Mouse (Mus musculus): ENCODE measurements around the gene Baiap2. TPM values are rescaled to one million over a fixed set of nuclear protein-coding genes. Genes with fewer than 3 reads are reported as not detected.

Gene Baiap2
- total and polyA plus RNA-seq, 2 experiments from 2014 or later = 18.0 to 32.7 TPM

- WGBS = 95% methylated on average over 1 of the region's 1 CpGs
- DNase-seq (ENCODE audit: low spot score) = no peak
- 0 out of 2 replicates have a peak, but pooled peaks cover 4% of the 10 kb centered on the region for H3K27me3 ChIP-seq (ENCODE audit: insufficient read depth, low read length)
Observed at GRCm38 (mm10) chr11:119947426-119947825, 4.9 kb downstream of the Baiap2 start.

GRCm38 (mm10) chr11:119947897-119948296 is 5.3 kb downstream of the Baiap2 start:
- TF ChIP-seq CTCF (IDR thresholded peaks at IDR 0.05) = peak; percentile 49; the same call in 1 of the 2 replicates
- Histone ChIP-seq H3K4me3 (ENCODE audit: low read depth, low read length) (no peak overlapping the region), H3K9ac (replicated peaks; ENCODE audit: low read length, poor library complexity, severe bottlenecking) (no peak overlapping the region), H3K36me3 (ENCODE audit: insufficient read depth, low read length) (no peaks in the 10 kb centered on the region), H3K4me2 (ENCODE audit: low read depth, low read length, poor library complexity, severe bottlenecking) (no peak overlapping the region), H3K27ac (ENCODE audit: low read depth, low read length) (no peak overlapping the region), H3K4me1 (ENCODE audit: insufficient read depth, low read length) (no peaks in the 10 kb centered on the region), H3K9me3 (ENCODE audit: low read length) (no peaks in the 10 kb centered on the region), H3K27me3 (ENCODE audit: insufficient read depth, low read length) (0 out of 2 replicates have a peak, but pooled peaks cover 4% of the 10 kb centered on the region)
- DNase-seq (ENCODE audit: low spot score) (no peak), ATAC-seq (ENCODE audit: low FRiP score) (no peak)
- WGBS = 73% methylated on average over 2 of the region's 2 CpGs

More at GRCm38 (mm10) chr11:119947426-119947825, 4.9 kb downstream of the Baiap2 start:
- no peak for TF ChIP-seq CTCF (IDR thresholded peaks at IDR 0.05)
- no peaks in the 10 kb centered on the region for H3K4me1 ChIP-seq (ENCODE audit: insufficient read depth, low read length)
- no peak overlapping the region for H3K27ac ChIP-seq (ENCODE audit: low read depth, low read length)
- H3K36me3 ChIP-seq (ENCODE audit: insufficient read depth, low read length) = no peaks in the 10 kb centered on the region
- H3K4me2 ChIP-seq (ENCODE audit: low read depth, low read length, poor library complexity, severe bottlenecking) = no peak overlapping the region
- H3K9ac ChIP-seq (replicated peaks; ENCODE audit: low read length, poor library complexity, severe bottlenecking) = no peak overlapping the region
- ATAC-seq (ENCODE audit: low FRiP score) = no peak
- H3K4me3 ChIP-seq (ENCODE audit: low read depth, low read length) = no peak overlapping the region
- H3K9me3 ChIP-seq (ENCODE audit: low read length) = no peaks in the 10 kb centered on the region

GRCm38 (mm10) chr11:119948305-119948704 is 5.7 kb downstream of the Baiap2 start:
- H3K27ac ChIP-seq (ENCODE audit: low read depth, low read length) = no peak overlapping the region
- no peak for ATAC-seq (ENCODE audit: low FRiP score)
- 70% methylated on average over 4 of the region's 4 CpGs for WGBS

GRCm38 (mm10) chr11:119948803-119949202 is 6.2 kb downstream of the Baiap2 start:
- H3K9ac ChIP-seq (replicated peaks; ENCODE audit: low read length, poor library complexity, severe bottlenecking) = no peak overlapping the region
- no peak for ATAC-seq (ENCODE audit: low FRiP score)
- H3K4me2 ChIP-seq (ENCODE audit: low read depth, low read length, poor library complexity, severe bottlenecking) = no peak overlapping the region
- H3K4me3 ChIP-seq (ENCODE audit: low read depth, low read length) = no peak overlapping the region
- H3K4me1 ChIP-seq (ENCODE audit: insufficient read depth, low read length) = 0 out of 2 replicates have a peak, but pooled peaks cover 4% of the 10 kb centered on the region
- no peak for DNase-seq (ENCODE audit: low spot score)
- H3K27ac ChIP-seq (ENCODE audit: low read depth, low read length) = no peak overlapping the region
- 80% methylated on average over 2 of the region's 2 CpGs for WGBS
- TF ChIP-seq CTCF (IDR thresholded peaks at IDR 0.05) = no peak
- 0 out of 2 replicates have a peak, but pooled peaks cover 4% of the 10 kb centered on the region for H3K27me3 ChIP-seq (ENCODE audit: insufficient read depth, low read length)
- no peaks in the 10 kb centered on the region for H3K36me3 ChIP-seq (ENCODE audit: insufficient read depth, low read length)
- H3K9me3 ChIP-seq (ENCODE audit: low read length) = no peaks in the 10 kb centered on the region

More at GRCm38 (mm10) chr11:119948305-119948704, 5.7 kb downstream of the Baiap2 start:
- no peak overlapping the region for H3K4me2 ChIP-seq (ENCODE audit: low read depth, low read length, poor library complexity, severe bottlenecking)
- H3K9ac ChIP-seq (replicated peaks; ENCODE audit: low read length, poor library complexity, severe bottlenecking) = no peak overlapping the region
- H3K4me1 ChIP-seq (ENCODE audit: insufficient read depth, low read length) = 0 out of 2 replicates have a peak, but pooled peaks cover 2% of the 10 kb centered on the region
- H3K9me3 ChIP-seq (ENCODE audit: low read length) = no peaks in the 10 kb centered on the region
- no peaks in the 10 kb centered on the region for H3K36me3 ChIP-seq (ENCODE audit: insufficient read depth, low read length)
- no peak for TF ChIP-seq CTCF (IDR thresholded peaks at IDR 0.05)
- no peak overlapping the region for H3K4me3 ChIP-seq (ENCODE audit: low read depth, low read length)
- 0 out of 2 replicates have a peak, but pooled peaks cover 4% of the 10 kb centered on the region for H3K27me3 ChIP-seq (ENCODE audit: insufficient read depth, low read length)
- no peak for DNase-seq (ENCODE audit: low spot score)

- no peaks in the 10 kb centered on the region for H3K9me3 ChIP-seq (ENCODE audit: low read length)
- no peak for ATAC-seq (ENCODE audit: low FRiP score)
- no peak for TF ChIP-seq CTCF (IDR thresholded peaks at IDR 0.05)
- no peak overlapping the region for H3K27ac ChIP-seq (ENCODE audit: low read depth, low read length)
- H3K36me3 ChIP-seq (ENCODE audit: insufficient read depth, low read length) = no peaks in the 10 kb centered on the region
- H3K4me2 ChIP-seq (ENCODE audit: low read depth, low read length, poor library complexity, severe bottlenecking) = no peak overlapping the region
- 0 out of 2 replicates have a peak, but pooled peaks cover 2% of the 10 kb centered on the region for H3K27me3 ChIP-seq (ENCODE audit: insufficient read depth, low read length)
- H3K9ac ChIP-seq (replicated peaks; ENCODE audit: low read length, poor library complexity, severe bottlenecking) = no peak overlapping the region
- WGBS = 84% methylated on average over 3 of the region's 3 CpGs
- H3K4me3 ChIP-seq (ENCODE audit: low read depth, low read length) = no peak overlapping the region
- no peak for DNase-seq (ENCODE audit: low spot score)
- 0 out of 2 replicates have a peak, but pooled peaks cover 4% of the 10 kb centered on the region for H3K4me1 ChIP-seq (ENCODE audit: insufficient read depth, low read length)
Observed at GRCm38 (mm10) chr11:119950535-119950934, 8.0 kb downstream of the Baiap2 start.

GRCm38 (mm10) chr11:119951326-119951725 is 8.8 kb downstream of the Baiap2 start:
- Histone ChIP-seq H3K4me2 (ENCODE audit: low read depth, low read length, poor library complexity, severe bottlenecking) (no peak overlapping the region), H3K27me3 (ENCODE audit: insufficient read depth, low read length) (no peaks in the 10 kb centered on the region), H3K27ac (ENCODE audit: low read depth, low read length) (no peak overlapping the region), H3K4me3 (ENCODE audit: low read depth, low read length) (no peak overlapping the region), H3K36me3 (ENCODE audit: insufficient read depth, low read length) (no peaks in the 10 kb centered on the region), H3K9ac (replicated peaks; ENCODE audit: low read length, poor library complexity, severe bottlenecking) (no peak overlapping the region), H3K9me3 (ENCODE audit: low read length) (no peaks in the 10 kb centered on the region), H3K4me1 (ENCODE audit: insufficient read depth, low read length) (0 out of 2 replicates have a peak, but pooled peaks cover 4% of the 10 kb centered on the region)
- no peak for TF ChIP-seq CTCF (IDR thresholded peaks at IDR 0.05)
- WGBS = 92% methylated on average over 6 of the region's 6 CpGs
- ATAC-seq (ENCODE audit: low FRiP score) = no peak
- no peak for DNase-seq (ENCODE audit: low spot score)

All from midbrain, postnatal 0 days (tissue).